Mouse (Mus musculus): Measurements from ENCODE around the gene Nt5e. TPM values are rescaled to one million over a fixed set of nuclear protein-coding genes. Genes with fewer than 3 reads are reported as not detected.

Gene Nt5e
- total RNA-seq, 2 experiments from 2014 or later = 24.2 to 28.3 TPM

- no peak for DNase-seq (ENCODE audit: low spot score in 2 of 2)
Observed at GRCm38 (mm10) chr9:88342701-88343100, 15.7 kb downstream of the Nt5e start.

- no peak for DNase-seq (ENCODE audit: low spot score in 2 of 2)
Observed at GRCm38 (mm10) chr9:88344424-88344823, 17.4 kb downstream of the Nt5e start.

GRCm38 (mm10) chr9:88346857-88347256 lies 19.9 kb downstream of the Nt5e start:
- no peak for DNase-seq (ENCODE audit: low spot score in 2 of 2)

- DNase-seq (ENCODE audit: low spot score in 2 of 2) = no peak
Observed at GRCm38 (mm10) chr9:88348623-88349022, 21.6 kb downstream of the Nt5e start.

GRCm38 (mm10) chr9:88350317-88350716 lies 23.3 kb downstream of the Nt5e start:
- DNase-seq (ENCODE audit: low spot score in 2 of 2) = no peak

GRCm38 (mm10) chr9:88351163-88351562 lies 24.2 kb downstream of the Nt5e start:
- no peak for DNase-seq (ENCODE audit: low spot score in 2 of 2)

- no peak for DNase-seq (ENCODE audit: low spot score in 2 of 2)
Observed at GRCm38 (mm10) chr9:88352741-88353140, 25.7 kb downstream of the Nt5e start.

- DNase-seq (ENCODE audit: low spot score in 2 of 2) = no peak
Observed at GRCm38 (mm10) chr9:88353459-88353858, 26.5 kb downstream of the Nt5e start.

- no peak for DNase-seq (ENCODE audit: low spot score in 2 of 2)
Observed at GRCm38 (mm10) chr9:88357173-88357572, 30.2 kb downstream of the Nt5e start.

- no peak for DNase-seq (ENCODE audit: low spot score in 2 of 2)
Observed at GRCm38 (mm10) chr9:88359140-88359539, 32.1 kb downstream of the Nt5e start.

- DNase-seq (ENCODE audit: low spot score in 2 of 2) = no peak
Observed at GRCm38 (mm10) chr9:88361211-88361909, 34.4 kb downstream of the Nt5e start.

GRCm38 (mm10) chr9:88362055-88362850 lies 35.3 kb downstream of the Nt5e start:
- DNase-seq (ENCODE audit: low spot score in 2 of 2) = no peak

GRCm38 (mm10) chr9:88363102-88363501 lies 36.1 kb downstream of the Nt5e start:
- DNase-seq (ENCODE audit: low spot score in 2 of 2) = no peak

- DNase-seq (ENCODE audit: low spot score in 2 of 2) = no peak
Observed at GRCm38 (mm10) chr9:88366308-88366707, 39.3 kb downstream of the Nt5e start.

- no peak for DNase-seq (ENCODE audit: low spot score in 2 of 2)
Observed at GRCm38 (mm10) chr9:88366819-88367218, 39.8 kb downstream of the Nt5e start.

GRCm38 (mm10) chr9:88367322-88367721 lies 40.3 kb downstream of the Nt5e start:
- no peak for DNase-seq (ENCODE audit: low spot score in 2 of 2)

- no peak for DNase-seq (ENCODE audit: low spot score in 2 of 2)
Observed at GRCm38 (mm10) chr9:88367751-88368150, 40.8 kb downstream of the Nt5e start.

GRCm38 (mm10) chr9:88368476-88368875 lies 41.5 kb downstream of the Nt5e start:
- DNase-seq (ENCODE audit: low spot score in 2 of 2) = no peak

- no peak for DNase-seq (ENCODE audit: low spot score in 2 of 2)
Observed at GRCm38 (mm10) chr9:88369666-88370065, 42.7 kb downstream of the Nt5e start.

GRCm38 (mm10) chr9:88371201-88371600 lies 44.2 kb downstream of the Nt5e start:
- no peak for DNase-seq (ENCODE audit: low spot score in 2 of 2)

- DNase-seq (ENCODE audit: low spot score in 2 of 2) = no peak
Observed at GRCm38 (mm10) chr9:88373001-88373400, 46.0 kb downstream of the Nt5e start.

- DNase-seq (ENCODE audit: low spot score in 2 of 2) = no peak
Observed at GRCm38 (mm10) chr9:88377483-88377882, 50.5 kb downstream of the Nt5e start.

- DNase-seq (ENCODE audit: low spot score in 2 of 2) = no peak
Observed at GRCm38 (mm10) chr9:88379057-88379456, 52.1 kb downstream of the Nt5e start.
